In genomic region chr16:96326110-96326999, GRCm38 (mm10) we compare ENCODE assay signal across 11 mouse cellular contexts.
A peak's percentile ranks its signal among the peaks of the same experiment; 100 is the strongest.
DNase-seq lines count a peak whose midpoint lies in the region; ATAC-seq and TF ChIP-seq lines count a peak whose summit lies in the region.
"Had no signal": no experiment of that assay in that cellular context is flagged by ENCODE, and none has a peak within 500 bp of the region (broad histone marks: within the 10 kb centered on the region; RNA-seq: fewer than 3 reads in every experiment).

No protein-coding gene starts in this region.

- no peak overlapping the region for H3K27ac ChIP-seq in forebrain, embryonic 15.5 days (replicated peaks)
- no peak overlapping the region for H3K27ac ChIP-seq in forebrain, embryonic 11.5 days (ENCODE audit: low read depth, low read length)
- H3K27ac ChIP-seq in midbrain, embryonic 13.5 days, result no peak overlapping the region
- H3K27ac ChIP-seq in midbrain, embryonic 11.5 days (ENCODE audit: low read depth, low read length), result no peak overlapping the region
- peak overlapping the region; percentile 73 for H3K27ac ChIP-seq in layer of hippocampus, adult 2 months
- H3K27ac ChIP-seq in thymus, adult 2 months (ENCODE audit: control insufficient read depth, insufficient read depth, low read length), result peak overlapping the region; percentile 35; the same call in 1 of the 2 replicates
- H3K27ac ChIP-seq: heart, embryonic 13.5 days; liver, embryonic 14.5 days had no signal

- intact Hi-C loops in gastrocnemius, postnatal 36 days (cut with DNase I), result no loop called here
- intact Hi-C loops in heart, postnatal 14 days (cut with DNase I), result no loop called here

- no peak for TF ChIP-seq POLR2A in thymus, adult 2 months (IDR thresholded peaks at IDR 0.05; ENCODE audit: control insufficient read depth, extremely low read depth, insufficient read depth, low read length, poor library complexity)

- no peak for TF ChIP-seq CTCF in layer of hippocampus, adult 2 months (conservative IDR thresholded peaks at IDR 0.05)
- no peak for TF ChIP-seq CTCF in thymus, adult 2 months (IDR thresholded peaks at IDR 0.05; ENCODE audit: borderline replicate concordance, control insufficient read depth, extremely low read depth, insufficient read depth, low read length, poor library complexity)

- H3K36me3 ChIP-seq in forebrain, embryonic 15.5 days, result no peaks in the 10 kb centered on the region
- no peaks in the 10 kb centered on the region for H3K36me3 ChIP-seq in forebrain, embryonic 11.5 days (ENCODE audit: control insufficient read depth, insufficient read depth, low read length)
- no peaks in the 10 kb centered on the region for H3K36me3 ChIP-seq in midbrain, embryonic 13.5 days
- no peaks in the 10 kb centered on the region for H3K36me3 ChIP-seq in midbrain, embryonic 11.5 days (ENCODE audit: control insufficient read depth, insufficient read depth, low read length)
- H3K36me3 ChIP-seq in thymus, adult 2 months (ENCODE audit: control insufficient read depth, insufficient read depth, low read length), result no peaks in the 10 kb centered on the region
- H3K36me3 ChIP-seq: heart, embryonic 13.5 days had no signal

- ATAC-seq in forebrain, embryonic 15.5 days (replicated peaks), result peak; percentile 32; the same call in 1 of the 2 replicates
- ATAC-seq in forebrain, embryonic 11.5 days (replicated peaks; ENCODE audit: low FRiP score), result no peak
- ATAC-seq in midbrain, embryonic 13.5 days, result 0 out of 2 replicates have a peak, but pooled peaks have one; percentile 24
- ATAC-seq in midbrain, embryonic 11.5 days (ENCODE audit: low FRiP score), result no peak

- H3K4me2 ChIP-seq in forebrain, embryonic 15.5 days (replicated peaks), result no peak overlapping the region
- no peak overlapping the region for H3K4me2 ChIP-seq in forebrain, embryonic 11.5 days (ENCODE audit: low read depth, low read length, severe bottlenecking)
- no peak overlapping the region for H3K4me2 ChIP-seq in midbrain, embryonic 13.5 days (replicated peaks)
- no peak overlapping the region for H3K4me2 ChIP-seq in midbrain, embryonic 11.5 days
- H3K4me2 ChIP-seq: heart, embryonic 13.5 days had no signal

- no peak overlapping the region for H3K4me3 ChIP-seq in forebrain, embryonic 15.5 days
- H3K4me3 ChIP-seq in forebrain, embryonic 11.5 days (ENCODE audit: low read depth, low read length), result no peak overlapping the region
- H3K4me3 ChIP-seq in midbrain, embryonic 13.5 days (replicated peaks), result no peak overlapping the region
- H3K4me3 ChIP-seq in midbrain, embryonic 11.5 days (ENCODE audit: low read depth, low read length), result no peak overlapping the region
- no peak overlapping the region for H3K4me3 ChIP-seq in layer of hippocampus, adult 2 months
- H3K4me3 ChIP-seq in thymus, adult 2 months (ENCODE audit: control insufficient read depth, insufficient read depth, low read length), result no peak overlapping the region
- H3K4me3 ChIP-seq: heart, embryonic 13.5 days had no signal

- no peak overlapping the region for H3K9ac ChIP-seq in forebrain, embryonic 15.5 days (replicated peaks)
- no peak overlapping the region for H3K9ac ChIP-seq in forebrain, embryonic 11.5 days (ENCODE audit: low read length)
- H3K9ac ChIP-seq in midbrain, embryonic 13.5 days (replicated peaks), result no peak overlapping the region
- no peak overlapping the region for H3K9ac ChIP-seq in midbrain, embryonic 11.5 days (ENCODE audit: low read length)
- H3K9ac ChIP-seq: heart, embryonic 13.5 days; liver, embryonic 14.5 days had no signal

- WGBS in forebrain, embryonic 15.5 days, result 33% methylated on average over 10 of the region's 10 CpGs
- WGBS in forebrain, embryonic 11.5 days, result 46% methylated on average over 10 of the region's 10 CpGs
- WGBS in midbrain, embryonic 13.5 days, result 41% methylated on average over 10 of the region's 10 CpGs
- WGBS in midbrain, embryonic 11.5 days, result 41% methylated on average over 10 of the region's 10 CpGs
- WGBS in thymus, adult 2 months, result 28% methylated on average over 10 of the region's 10 CpGs

- no peak for DNase-seq in forebrain, embryonic 11.5 days (ENCODE audit: low spot score)
- DNase-seq in midbrain, embryonic 11.5 days (ENCODE audit: low spot score, missing footprints), result no peak
- peak in 1 of 2 experiments; percentile 56 for DNase-seq in layer of hippocampus, adult 2 months (ENCODE audit: low spot score in 2 of 2)
- DNase-seq in thymus, adult 2 months, result peak; percentile 57
- DNase-seq in gastrocnemius, postnatal 36 days, result no peak
- no peak for DNase-seq in heart, postnatal 14 days
- DNase-seq: cerebellum, adult 18-20 months had no signal

- no peaks in the 10 kb centered on the region for H3K9me3 ChIP-seq in forebrain, embryonic 15.5 days
- H3K9me3 ChIP-seq in forebrain, embryonic 11.5 days (ENCODE audit: control insufficient read depth, low read length), result no peaks in the 10 kb centered on the region
- no peaks in the 10 kb centered on the region for H3K9me3 ChIP-seq in midbrain, embryonic 13.5 days
- no peaks in the 10 kb centered on the region for H3K9me3 ChIP-seq in midbrain, embryonic 11.5 days (ENCODE audit: control insufficient read depth, low read length)
- H3K9me3 ChIP-seq: heart, embryonic 13.5 days had no signal

- H3K4me1 ChIP-seq in forebrain, embryonic 15.5 days, result peaks cover 9% of the 10 kb centered on the region
- no peaks in the 10 kb centered on the region for H3K4me1 ChIP-seq in forebrain, embryonic 11.5 days (replicated peaks; ENCODE audit: control insufficient read depth, insufficient read depth, low read length)
- peaks cover 13% of the 10 kb centered on the region for H3K4me1 ChIP-seq in midbrain, embryonic 13.5 days (replicated peaks)
- H3K4me1 ChIP-seq in midbrain, embryonic 11.5 days (ENCODE audit: control insufficient read depth, insufficient read depth, low read length), result 0 out of 2 replicates have a peak, but pooled peaks cover 2% of the 10 kb centered on the region
- H3K4me1 ChIP-seq in thymus, adult 2 months (replicated peaks; ENCODE audit: control insufficient read depth, insufficient read depth, low read length), result peaks cover 27% of the 10 kb centered on the region

- no peaks in the 10 kb centered on the region for H3K27me3 ChIP-seq in forebrain, embryonic 15.5 days
- H3K27me3 ChIP-seq in forebrain, embryonic 11.5 days (ENCODE audit: control insufficient read depth, insufficient read depth, low read length), result no peaks in the 10 kb centered on the region
- H3K27me3 ChIP-seq in midbrain, embryonic 13.5 days, result no peaks in the 10 kb centered on the region
- H3K27me3 ChIP-seq in midbrain, embryonic 11.5 days (ENCODE audit: control insufficient read depth, insufficient read depth, low read length), result no peaks in the 10 kb centered on the region
- H3K27me3 ChIP-seq in thymus, adult 2 months (ENCODE audit: control insufficient read depth, insufficient read depth, low read length), result no peaks in the 10 kb centered on the region
- H3K27me3 ChIP-seq: heart, embryonic 13.5 days had no signal

Comparison
In these comparisons a context has a peak if more than half of its experiments do, and no peak if none do; other contexts are left out.
1. ATAC-seq: peak in forebrain, embryonic 15.5 days (single experiment) and midbrain, embryonic 13.5 days (single experiment); none in forebrain, embryonic 11.5 days (single experiment) and midbrain, embryonic 11.5 days (single experiment).
2. H3K27ac ChIP-seq: peak in layer of hippocampus, adult 2 months (single experiment) and thymus, adult 2 months (single experiment); none in forebrain, embryonic 15.5 days (single experiment), forebrain, embryonic 11.5 days (single experiment), midbrain, embryonic 13.5 days (single experiment) and midbrain, embryonic 11.5 days (single experiment).